Mouse (Mus musculus) heart, postnatal 36 days (tissue): Measurements from ENCODE around the gene Agap3. TPM values are rescaled to one million over a fixed set of nuclear protein-coding genes. Genes with fewer than 3 reads are reported as not detected.
A peak's percentile ranks its signal among the peaks of the same experiment; 100 is the strongest.

Source experiments
- DNase-seq, 2 experiments: peaks; one replicate each; pipeline ENCODE4 v3.0.0; 2021 to 2022
- intact Hi-C: fragments of 180-260 bp; cut with DNase I; formaldehyde crosslinking; loops from one replicate; pipeline ENCODE4 v1.15.1; 2025
- total RNA-seq, 2 experiments: library from RNA; stranded (reverse); gene quantifications; 2 replicates each; pipeline ENCODE4 v1.2.3; 2021

The Agap3 gene
- total RNA-seq, 2 experiments from 2014 or later: 83.6 to 91.1 TPM

DNA sequence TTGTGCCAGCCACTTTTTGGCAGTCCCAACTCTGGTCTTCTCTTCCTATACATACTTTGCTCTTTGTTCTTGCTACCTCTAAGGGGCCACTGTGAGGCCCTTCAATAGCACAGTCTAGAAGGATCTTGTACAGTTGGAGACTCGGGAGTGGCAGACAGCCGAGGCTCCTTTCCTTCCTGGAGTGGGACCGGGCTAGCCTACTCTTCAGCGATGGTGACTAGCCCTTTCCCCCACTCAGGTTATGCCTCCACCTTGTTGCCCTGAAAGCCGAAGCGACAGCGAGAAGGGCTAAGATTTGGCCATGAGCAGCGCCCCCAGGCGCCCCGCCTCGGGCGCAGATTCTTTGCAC, 24.7 kb upstream of the Agap3 start:
- no peak for DNase-seq
- intact Hi-C loops: loop anchor here (5.0 kb wide), 1 partner anchor 150 kb away; the partner anchor contains the start of gene Abcf2

DNA sequence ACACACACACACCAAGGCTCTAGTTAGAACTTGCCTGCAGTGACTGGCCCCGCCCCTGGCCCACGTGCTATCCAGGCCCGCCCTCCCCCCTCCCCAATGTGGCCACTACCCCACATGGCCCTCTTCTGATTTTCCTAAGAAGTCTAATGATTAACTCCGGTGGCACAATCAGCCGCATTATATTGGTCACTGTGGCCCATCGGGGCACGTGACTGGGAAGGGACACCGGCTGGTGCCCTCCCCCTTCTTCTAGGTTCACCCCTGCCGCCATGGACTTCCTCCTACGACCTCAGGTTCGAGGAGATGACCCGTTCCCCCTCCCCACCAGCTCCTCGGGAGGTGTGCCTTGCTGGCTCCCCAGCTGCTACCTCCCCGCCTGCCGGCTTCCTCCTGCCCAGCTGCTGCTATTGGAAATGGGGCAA, 24.0 kb upstream of the Agap3 start:
- intact Hi-C loops: loop anchor here (5.0 kb wide), 1 partner anchor 149 kb away; the partner anchor contains the start of gene Abcf2

DNA sequence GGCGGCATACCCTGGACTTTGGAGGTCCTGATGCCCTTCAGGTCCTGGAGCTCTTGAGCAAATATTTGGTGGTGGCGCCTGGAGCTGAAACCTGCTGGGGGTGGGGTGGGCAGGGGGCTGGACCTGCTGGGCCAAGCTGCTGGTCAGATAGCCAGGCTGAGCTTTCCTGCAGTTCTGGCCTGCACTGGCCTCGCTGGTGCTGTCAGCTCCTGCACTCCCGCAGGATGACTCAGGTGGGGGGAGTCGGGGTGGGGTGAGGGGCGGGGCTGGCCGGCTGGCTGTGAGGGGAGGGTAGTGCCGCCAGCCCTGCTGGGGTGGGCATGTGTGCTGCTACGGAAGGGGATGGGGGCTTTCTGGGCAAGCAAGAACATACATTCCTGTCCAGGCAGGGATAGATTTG, 23.4 kb upstream of the Agap3 start:
- intact Hi-C loops: loop anchor here (5.0 kb wide), 1 partner anchor 149 kb away; the partner anchor contains the start of gene Abcf2
- no peak for DNase-seq

More for the DNA sequence above, 24.0 kb upstream of the Agap3 start:
- DNase-seq: no peak

DNA sequence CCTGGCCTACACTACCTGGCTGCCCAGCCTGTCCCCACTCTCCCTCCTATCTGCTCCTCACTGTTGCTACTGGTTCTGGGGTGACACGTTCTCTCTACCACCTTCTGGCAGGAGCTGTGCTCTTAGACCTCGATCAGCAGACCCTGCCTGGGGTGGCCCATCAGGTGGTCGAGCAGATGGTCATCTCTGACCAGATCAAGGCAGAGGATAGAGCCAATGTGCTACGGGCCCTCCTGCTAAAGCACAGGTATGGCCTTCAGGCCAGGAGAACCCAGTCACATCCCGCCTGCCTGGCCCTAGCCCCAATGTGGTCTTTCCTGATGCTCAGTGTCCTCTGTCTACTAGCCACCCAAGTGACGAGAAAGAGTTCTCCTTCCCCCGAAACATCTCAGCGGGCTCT, 18.0 kb upstream of the Agap3 start:
- no peak for DNase-seq
- intact Hi-C loops: no loop called here

DNA sequence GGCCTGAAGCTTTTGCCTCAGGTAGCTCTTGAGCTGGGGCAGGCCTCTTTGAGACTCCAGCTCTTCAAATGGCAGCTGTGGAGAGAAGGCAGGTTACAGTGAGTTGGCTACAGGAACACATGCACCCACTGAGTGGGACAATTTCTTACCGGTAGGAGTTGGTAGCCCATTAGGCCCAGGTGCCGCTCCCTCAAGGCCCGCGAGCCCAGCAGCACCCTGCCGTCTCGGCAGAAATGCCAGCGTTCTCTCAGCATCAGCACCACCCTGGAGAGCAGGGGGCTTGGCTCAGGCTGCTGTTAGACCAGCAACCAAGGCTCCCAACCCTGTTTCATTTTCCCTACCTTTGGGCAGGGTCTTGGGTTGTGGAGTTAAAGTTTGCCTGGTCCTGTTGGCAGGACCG, 10.8 kb upstream of the Agap3 start:
- intact Hi-C loops: no loop called here
- no peak for DNase-seq

DNA sequence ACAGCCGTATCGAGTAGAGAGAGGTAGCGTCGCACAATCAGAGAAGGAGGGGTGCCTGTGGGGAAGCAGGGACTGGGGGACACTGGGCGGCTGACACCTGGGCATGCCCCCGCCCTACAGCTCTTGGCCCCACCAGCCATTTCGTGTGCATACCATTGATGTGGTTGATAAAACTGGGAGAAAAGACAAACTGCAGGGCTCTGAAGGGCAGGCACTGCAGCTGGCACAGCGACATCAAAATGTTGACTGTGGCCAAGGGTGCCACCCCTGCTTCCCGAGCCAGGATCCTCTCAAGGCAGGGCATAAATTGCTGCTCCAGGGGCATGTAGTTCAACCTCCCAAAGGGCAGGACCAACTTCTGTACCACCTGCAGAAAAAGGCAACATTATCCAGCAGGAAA, 9.9 kb upstream of the Agap3 start:
- no peak for DNase-seq
- intact Hi-C loops: no loop called here

DNA sequence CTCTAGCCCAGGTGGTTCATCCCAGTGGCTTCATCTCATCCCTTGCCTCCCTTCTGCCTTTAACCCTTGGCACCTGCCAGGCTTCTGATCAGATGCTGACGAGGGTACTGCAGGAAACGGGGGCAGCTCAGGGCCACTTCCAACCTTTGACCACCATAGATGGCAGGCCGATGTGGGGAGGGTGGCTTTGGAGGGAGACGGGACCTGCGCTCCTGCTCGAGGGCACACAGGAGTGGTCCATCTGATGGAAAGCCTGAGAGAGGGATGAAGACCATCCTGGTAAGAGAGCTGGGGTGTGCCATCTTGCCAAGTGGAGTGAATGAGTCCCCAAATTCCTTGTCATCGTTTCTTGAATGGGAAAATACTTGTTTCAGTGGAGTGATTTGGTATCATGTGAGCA, 8.8 kb upstream of the Agap3 start:
- intact Hi-C loops: no loop called here
- DNase-seq: no peak

DNA sequence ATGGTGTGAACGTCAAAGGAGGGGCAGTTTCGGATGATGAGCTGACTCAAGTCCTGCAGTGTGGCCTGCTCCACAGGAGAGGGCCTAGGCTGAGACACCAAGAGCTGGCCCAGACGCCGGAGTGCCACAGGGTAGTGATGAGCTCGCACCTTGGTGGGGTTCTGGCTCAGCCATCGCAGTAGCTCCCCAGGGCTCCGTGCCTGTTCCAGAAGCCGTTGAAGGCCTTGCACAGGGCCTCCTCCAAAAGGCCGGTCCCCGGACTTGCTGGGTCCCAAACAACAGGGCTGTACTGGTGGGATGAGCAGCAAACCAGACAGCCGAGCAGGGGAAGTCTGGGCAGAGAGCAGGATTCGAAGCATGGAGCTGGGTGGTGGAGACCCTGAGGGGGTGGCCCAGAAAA, 8.1 kb upstream of the Agap3 start:
- no peak for DNase-seq
- intact Hi-C loops: no loop called here

DNA sequence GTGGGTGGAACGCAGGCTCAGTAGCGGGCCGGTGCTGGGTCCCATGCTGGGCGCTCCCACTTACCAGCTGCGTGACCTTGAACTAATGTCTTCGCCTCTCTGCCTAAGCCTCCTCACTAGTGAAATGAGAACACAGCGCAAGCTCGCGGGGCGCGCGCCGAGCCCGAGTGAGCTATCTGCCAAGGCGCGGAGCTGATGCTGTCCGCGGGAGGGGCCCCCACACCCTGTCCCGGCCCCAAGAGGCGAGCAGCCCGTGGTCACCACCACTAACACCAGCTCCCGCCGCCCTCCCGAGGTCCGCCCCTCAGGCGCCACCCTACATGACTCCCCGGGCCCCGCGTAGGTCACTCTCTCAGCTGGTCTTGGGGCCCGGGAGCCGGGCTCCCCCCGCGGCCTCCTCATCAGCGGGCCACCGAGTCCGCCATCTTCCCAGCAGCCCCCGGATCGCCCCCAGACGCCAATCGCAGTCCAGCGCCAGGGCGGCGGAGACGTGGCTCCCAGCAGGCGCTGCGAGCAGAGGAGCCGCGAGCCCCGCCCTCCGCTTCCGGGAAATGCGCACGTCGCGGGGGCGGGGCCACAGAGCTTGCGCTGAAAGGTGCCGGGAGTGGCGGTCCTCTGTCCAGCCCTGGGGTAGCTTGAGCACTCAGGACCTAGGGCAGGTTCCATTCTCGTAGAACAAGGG, 7.1 kb upstream of the Agap3 start, which contains the start of gene Fastk:
Gene Fastk, minus strand, starts transcription at position 542 of the 682 bp plus-strand sequence.
- peak; percentile 95 for DNase-seq
- intact Hi-C loops: no loop called here

DNA sequence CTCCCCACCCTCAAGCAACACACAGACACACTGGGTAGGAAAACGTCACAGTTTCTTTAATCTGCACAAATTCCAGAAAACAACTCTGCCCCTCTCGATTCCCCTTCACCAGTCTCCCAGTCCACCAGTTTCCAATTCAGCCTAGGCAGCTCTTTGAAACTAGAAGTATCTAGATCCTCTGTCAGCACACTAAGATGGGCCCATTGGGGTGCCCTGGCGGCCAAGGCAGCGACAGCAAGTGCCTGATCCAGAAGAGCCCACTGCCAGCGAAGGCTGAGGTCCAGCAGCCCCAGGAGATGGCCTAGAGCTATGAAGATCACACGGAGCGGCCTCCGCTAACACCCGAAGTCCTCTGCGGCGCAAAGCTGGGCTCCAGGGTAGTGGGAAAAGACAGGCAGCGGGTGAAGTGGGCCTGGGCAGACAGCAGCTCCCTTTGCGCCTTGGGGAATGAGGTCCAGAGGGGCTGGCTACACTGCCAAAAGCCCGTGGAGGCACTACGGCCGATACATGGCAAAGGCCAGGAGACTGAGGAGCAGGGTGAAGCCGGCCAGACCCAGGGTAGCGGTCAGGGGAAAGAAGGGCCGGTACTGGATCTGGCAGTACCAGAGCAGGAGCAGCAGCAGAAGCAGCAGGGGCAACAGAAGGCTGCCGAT, 6.4 kb upstream of the Agap3 start:
- intact Hi-C loops: no loop called here
- no peak for DNase-seq

DNA sequence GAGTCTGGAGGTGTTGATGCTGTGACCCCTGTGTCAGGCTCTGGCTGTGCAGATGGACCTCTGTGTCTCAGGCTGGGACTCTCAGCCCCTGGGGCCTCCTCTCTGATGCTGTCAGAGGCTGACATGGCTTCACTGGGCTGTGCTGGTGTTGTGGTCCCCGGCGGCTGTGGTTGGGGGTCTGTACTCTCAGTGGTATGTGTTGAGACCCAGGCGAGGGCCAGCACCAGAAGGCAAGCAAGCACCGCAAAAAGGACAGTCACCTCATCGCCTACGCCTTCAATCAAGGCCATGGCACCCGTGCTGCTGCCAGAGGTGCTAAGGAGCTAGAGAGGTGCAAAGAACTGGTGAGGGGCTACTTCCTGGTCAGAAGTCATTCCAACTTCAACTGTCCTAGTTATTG, 5.3 kb upstream of the Agap3 start:
- no peak for DNase-seq
- intact Hi-C loops: no loop called here

DNA sequence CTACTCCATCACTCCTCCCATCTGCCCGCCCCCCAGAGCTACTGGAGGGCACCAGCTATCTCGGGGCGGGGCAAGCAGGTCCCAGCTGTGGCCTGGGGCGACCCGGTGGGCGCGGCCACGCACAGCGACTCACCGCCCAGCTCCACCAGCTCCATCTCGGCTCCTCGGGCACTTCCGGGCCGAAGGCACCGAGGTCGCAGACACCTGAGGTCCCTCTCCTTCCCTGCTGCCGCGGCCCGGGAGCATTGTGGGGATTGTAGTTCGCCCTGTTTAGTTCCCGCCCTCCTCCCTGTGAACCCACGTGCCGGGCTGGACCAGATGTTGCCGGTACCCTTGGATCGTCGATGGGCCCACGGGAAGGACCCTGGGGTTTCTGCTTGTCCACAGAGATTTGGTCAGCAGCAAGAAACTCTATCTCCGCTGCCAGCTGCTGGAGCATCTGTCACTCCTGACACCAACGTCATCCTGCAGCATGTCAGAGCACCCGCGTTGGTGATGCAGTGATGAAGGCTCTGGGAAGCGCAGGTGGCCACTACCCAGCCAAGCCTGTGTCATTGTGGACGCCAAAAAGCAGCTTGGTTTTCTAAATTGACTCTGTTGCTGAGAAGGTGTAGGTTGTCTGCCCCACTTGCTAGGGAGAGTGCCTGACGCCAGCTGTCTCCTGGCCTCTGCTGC, 4.2 kb upstream of the Agap3 start, which contains the start of gene Tmub1:
Gene Tmub1, minus strand, starts transcription at position 231 of the 675 bp plus-strand sequence.
- intact Hi-C loops: no loop called here

DNA sequence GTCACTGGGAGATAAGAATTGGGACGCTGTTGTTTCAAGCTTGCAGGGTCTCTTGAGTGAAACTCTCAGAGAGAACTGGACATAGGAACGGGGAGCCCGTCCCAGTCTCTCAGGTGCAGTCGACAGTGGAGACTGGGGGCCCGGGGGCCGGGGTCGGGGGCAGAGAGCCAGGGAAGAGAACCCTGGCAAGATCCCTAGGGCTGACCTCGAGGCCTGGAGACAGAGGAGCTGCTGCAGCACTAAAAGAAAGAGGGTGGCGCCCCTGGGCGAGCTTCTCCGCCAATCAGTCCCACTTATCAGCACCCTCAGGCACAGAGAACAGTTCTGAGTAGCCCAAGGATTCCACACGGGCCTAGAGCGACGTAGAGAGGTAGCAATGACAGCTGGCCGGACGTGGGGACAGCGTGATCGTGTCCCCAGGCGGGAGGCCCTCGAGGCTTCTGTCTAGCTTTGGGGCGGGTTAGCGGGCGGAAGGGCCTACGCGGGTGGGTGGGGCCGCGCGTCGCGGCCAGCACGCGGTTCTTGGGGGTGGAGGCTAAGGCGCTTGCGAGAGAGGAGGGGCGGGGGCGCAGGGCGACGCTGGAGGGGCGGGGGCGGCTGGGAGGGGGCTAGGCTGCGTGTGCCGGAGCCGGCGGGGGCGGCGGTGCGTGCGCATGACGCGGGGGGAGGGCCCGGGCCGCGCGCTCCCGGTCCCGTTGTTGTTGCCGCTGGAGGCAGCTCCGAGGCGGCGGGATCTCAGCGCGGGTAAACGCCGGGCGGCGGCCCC, 530 bp upstream of the Agap3 start:
- intact Hi-C loops: loop anchor here (2.0 to 5.0 kb wide), 2 partner anchors 27 to 151 kb away; no protein-coding TSS in a partner anchor
- DNase-seq: peak; percentile 87 to 88

More for the DNA sequence above, 4.2 kb upstream of the Agap3 start, which contains the start of gene Tmub1:
- peak; percentile 80 to 83 for DNase-seq

DNA sequence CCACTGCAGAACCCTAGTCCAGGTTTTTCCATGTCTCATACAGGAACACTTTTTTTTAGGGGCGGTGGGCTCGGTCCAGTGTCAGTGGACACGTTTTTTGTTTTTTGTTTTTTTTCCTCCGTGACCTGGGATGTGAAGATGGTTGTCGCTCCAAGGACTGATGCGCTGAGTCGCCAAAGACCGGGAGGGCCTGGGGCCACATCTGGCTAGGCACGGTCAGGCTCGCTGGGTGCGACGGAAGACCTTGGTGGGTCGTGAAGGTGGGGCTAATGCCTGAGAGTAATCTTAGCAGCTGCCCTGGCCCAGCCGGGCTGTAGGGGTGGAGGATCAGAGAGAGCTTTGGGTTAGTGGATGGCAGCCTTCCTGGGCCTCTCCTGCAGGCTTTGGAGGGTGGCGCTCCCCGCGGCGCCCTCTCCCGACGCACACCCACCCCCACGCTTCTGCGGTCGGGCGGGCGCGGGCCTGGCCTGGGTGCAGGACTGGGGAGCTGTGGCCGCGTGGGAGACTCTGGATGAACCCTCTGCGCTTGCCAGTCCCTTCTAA, 785 bp downstream of the Agap3 start:
- intact Hi-C loops: loop anchor here (2.0 to 5.0 kb wide), 2 partner anchors 28 to 150 kb away; no protein-coding TSS in a partner anchor
- DNase-seq: no peak

DNA sequence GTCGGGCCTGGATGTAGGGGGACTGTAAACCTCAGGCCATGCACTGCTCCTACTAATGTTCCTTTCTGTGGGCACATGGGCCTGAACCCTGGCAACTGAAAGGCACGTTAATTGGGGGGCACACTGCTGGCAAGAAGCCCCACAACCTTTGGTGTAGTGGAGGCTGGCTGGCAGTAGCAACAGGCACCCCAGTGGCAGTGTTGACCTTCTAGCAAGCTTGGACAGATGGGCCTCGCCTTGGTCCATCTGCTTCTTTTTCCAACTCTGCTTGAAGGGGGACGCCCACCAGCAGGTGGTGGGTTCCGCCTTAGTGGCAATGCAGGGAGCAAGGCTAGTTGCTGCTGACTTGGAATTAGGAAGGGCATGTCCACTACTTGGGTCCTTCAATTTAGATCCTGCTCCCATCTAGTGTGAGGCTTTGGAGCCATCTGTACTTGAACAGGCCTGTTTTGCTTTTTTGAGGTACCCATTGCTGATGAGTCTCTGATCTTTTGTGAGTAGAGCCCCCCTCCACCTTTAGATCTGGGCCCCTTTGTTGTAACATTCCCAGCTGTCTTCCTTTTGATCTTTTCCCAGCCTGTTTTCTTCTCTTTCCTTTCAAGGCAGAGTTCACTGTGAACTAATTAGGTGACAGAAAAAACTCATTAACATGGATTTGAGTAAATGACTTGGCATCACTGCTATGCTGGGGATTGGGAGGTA, 1.5 kb downstream of the Agap3 start:
- intact Hi-C loops: loop anchor here (2.0 to 5.0 kb wide), 2 partner anchors 29 to 149 kb away; no protein-coding TSS in a partner anchor
- no peak for DNase-seq

DNA sequence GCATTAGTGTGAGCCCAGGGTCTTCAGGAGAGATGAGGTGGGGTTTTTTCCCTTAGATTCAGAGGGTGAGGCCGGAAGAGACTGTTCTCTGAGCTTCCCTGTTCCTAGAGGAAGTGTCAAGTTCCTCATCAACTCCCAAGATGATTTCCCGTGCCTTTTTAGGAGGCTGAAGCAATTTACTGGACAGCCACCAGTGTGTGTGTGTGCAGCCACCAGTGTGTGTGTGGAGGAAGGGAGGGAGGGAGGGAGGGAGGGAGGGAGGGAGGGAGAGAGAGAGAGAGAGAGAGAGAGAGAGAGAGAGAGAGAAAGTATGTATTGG, 2.0 kb downstream of the Agap3 start:
- DNase-seq: no peak
- intact Hi-C loops: loop anchor here (2.0 to 5.0 kb wide), 3 partner anchors 17 to 148 kb away; no protein-coding TSS in a partner anchor

DNA sequence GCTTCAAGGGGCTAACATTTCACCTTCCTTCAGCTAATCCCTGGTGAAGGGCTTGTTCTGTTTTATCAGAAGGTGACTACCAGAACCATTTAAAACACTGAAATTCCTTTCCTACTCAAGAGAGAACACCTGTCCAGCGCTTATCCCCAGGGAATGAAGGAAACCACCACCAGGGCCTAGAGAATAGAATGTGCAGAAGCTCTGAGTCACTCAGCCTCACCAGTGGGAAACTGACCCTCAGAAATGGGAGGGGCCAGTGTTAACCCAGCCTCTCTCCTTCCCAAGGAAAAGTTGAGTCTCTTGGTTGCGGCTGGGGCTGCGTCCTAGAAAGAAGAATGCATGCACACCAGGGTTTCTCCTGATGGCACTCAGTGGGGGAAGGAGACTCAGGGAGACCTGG, 3.1 kb downstream of the Agap3 start:
- intact Hi-C loops: loop anchor here (2.0 kb wide), 1 partner anchor 16 kb away; no protein-coding TSS in a partner anchor
- DNase-seq: no peak

DNA sequence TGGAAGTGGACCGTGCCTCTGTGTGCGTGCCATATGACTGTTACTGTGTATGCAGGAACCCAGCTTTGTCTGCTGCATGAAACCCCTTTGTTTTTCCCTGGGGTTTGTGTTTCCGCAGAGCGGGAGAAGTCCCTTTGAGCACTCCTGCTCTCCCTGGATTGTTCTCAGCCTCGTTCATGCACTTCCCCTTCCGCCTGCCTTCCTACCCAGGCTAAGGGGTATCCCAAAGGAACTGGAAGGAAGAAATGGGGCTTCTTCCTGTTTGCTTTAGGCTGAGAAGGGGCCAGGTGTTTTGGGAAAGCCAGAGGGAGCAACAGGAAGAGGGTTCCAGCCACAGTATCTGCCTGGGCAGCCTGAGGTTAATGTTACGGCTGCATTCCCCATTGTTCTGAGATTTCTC, 3.6 kb downstream of the Agap3 start:
- DNase-seq: no peak
- intact Hi-C loops: loop anchor here (2.0 kb wide), 1 partner anchor 15 kb away; no protein-coding TSS in a partner anchor

DNA sequence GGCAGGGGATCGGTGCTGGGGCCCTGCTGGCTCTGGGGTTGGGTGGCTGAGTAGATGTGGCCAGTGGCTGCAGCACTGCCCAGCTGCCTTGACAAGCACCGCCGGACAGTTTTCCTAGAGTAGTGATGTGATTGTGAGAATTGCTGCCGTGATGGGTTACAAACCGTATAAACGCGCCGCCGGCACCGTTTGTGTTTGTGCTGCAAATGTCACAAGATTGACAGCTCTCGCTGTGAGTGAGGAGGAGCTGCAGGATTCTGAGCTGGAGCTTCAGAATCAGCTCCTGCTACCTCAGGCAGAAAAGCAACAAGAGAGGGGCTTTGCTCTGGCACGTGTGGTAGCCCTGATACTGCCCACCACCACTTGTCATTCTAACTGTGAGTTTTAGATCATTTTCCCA, 14.8 kb downstream of the Agap3 start:
- intact Hi-C loops: no loop called here
- no peak for DNase-seq
